Mouse (Mus musculus): ENCODE measurements around the gene Ccl21a. TPM values are rescaled to one million over a fixed set of nuclear protein-coding genes. Genes with fewer than 3 reads are reported as not detected.
"Not testable (repeated sequence)": the region's sequence is repeated elsewhere in the genome, so short reads cannot be mapped to it uniquely, and the experiment has no call there.

Ccl21a gene
- polyA plus RNA-seq (2015; fragmentation: Nextera tagmentation; extraction: Ambion mirVana) = 21.6 and 28.1 TPM in 2 replicates

DNA sequence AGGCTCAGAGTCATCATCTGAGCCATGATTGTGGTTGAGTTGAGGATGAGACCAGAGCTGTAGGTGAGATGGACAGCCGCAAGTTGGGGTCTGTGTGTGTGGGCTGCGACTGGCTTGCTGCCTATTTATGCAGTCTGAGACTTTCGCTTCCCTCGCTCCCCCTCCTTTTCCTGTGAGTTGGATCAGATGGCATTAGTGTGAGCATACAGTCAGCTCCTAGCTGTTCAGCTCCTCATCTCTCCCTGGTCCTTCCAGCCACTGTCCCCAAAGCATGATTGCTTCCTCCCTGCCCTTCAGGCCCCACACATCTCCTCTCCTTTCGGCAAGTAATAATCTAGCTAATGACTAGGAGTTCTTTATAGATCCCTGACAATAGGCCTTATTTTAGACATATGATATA lies at the start of gene Ccl21a:
TSS of gene Ccl21a (minus strand) at position 101 of the 400 bp plus-strand sequence.
- not testable (repeated sequence) for H3K4me2 ChIP-seq (replicated peaks); ATAC-seq (ENCODE audit: low FRiP score, low read depth); H3K9ac ChIP-seq; H3K36me3 ChIP-seq; H3K4me1 ChIP-seq; H3K27me3 ChIP-seq; H3K9me3 ChIP-seq; H3K27ac ChIP-seq; H3K4me3 ChIP-seq
- WGBS = no CpG with 5 or more reads among the region's 5 CpGs

DNA sequence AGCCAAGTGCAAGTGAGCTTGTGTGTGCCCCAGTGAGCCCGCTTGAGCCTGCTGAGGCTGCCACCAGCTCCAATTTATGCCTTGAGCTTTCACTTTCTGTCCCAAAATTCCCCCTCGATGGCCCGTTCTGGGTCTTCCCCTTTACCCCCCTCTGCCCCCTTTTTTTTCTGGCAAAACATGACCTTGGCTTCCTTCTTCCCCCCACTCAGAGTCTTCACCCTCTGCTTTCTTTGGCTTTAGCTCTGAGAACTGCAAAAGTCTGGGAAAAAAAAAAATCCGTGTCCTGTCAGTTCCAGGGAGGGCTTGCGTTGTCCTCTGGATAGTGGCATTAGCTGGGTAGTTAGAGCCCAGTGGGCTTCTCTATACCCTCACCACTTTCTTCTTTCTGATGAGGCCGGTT lies 17.3 kb downstream of the Ccl21a start, which contains the start of gene Ccl19:
TSS of gene Ccl19 (minus strand) at position 101 of the 400 bp plus-strand sequence.
- H3K27me3 ChIP-seq; ATAC-seq (ENCODE audit: low FRiP score, low read depth); H3K4me3 ChIP-seq; H3K27ac ChIP-seq; H3K36me3 ChIP-seq; H3K9ac ChIP-seq; H3K9me3 ChIP-seq; H3K4me2 ChIP-seq (replicated peaks); H3K4me1 ChIP-seq: not testable (repeated sequence)
- WGBS = no CpG with 5 or more reads among the region's 6 CpGs

DNA sequence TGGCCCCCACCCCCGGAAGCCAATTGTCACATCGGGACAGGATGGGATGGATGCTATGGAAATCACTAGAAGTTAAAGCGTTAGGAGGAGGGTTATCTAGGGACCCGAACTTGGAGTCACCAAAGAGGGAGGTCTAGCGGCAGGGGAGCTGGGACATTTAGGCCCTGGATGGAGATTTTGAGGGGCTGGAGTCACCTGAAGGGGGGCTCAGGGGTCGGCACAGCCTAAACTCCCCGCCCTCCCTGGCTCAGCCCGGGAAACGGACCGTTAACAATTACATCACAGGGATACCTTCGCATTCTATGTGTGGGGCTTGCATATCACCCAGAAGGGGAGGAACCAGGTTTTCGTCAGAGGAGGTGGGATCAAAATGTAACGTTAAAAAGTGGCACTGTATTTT lies 38.5 kb downstream of the Ccl21a start, which contains the start of gene 4930578G10Rik:
TSS of gene 4930578G10Rik (plus strand) at position 301 of the 400 bp plus-strand sequence.
- not testable (repeated sequence) for H3K4me2 ChIP-seq (replicated peaks); H3K27ac ChIP-seq; H3K4me3 ChIP-seq; ATAC-seq (ENCODE audit: low FRiP score, low read depth); H3K36me3 ChIP-seq; H3K27me3 ChIP-seq; H3K4me1 ChIP-seq; H3K9ac ChIP-seq; H3K9me3 ChIP-seq
- WGBS = no CpG with 5 or more reads among the region's 13 CpGs

Other genes starting within 250 kb of the Ccl21a start
- gene Fam205a2, start 245.8 kb downstream of the Ccl21a start, polyA plus RNA-seq (2015; fragmentation: Nextera tagmentation; extraction: Ambion mirVana) = not detected in 2 replicates
- not detected in 2 replicates for gene Gm10591, start 161.8 kb downstream of the Ccl21a start, polyA plus RNA-seq (2015; fragmentation: Nextera tagmentation; extraction: Ambion mirVana)
- gene Gm2564, start 144.3 kb downstream of the Ccl21a start, polyA plus RNA-seq (2015; fragmentation: Nextera tagmentation; extraction: Ambion mirVana) = 0.28 TPM in 1 of 2 replicates, not detected in the other
- not detected in 2 replicates for gene Ccl27b, start 118.7 kb downstream of the Ccl21a start, polyA plus RNA-seq (2015; fragmentation: Nextera tagmentation; extraction: Ambion mirVana)
- not detected in 2 replicates for gene Il11ra2, start 112.1 kb downstream of the Ccl21a start, polyA plus RNA-seq (2015; fragmentation: Nextera tagmentation; extraction: Ambion mirVana)
- not detected in 2 replicates for gene 4930578G10Rik, start 38.4 kb downstream of the Ccl21a start, polyA plus RNA-seq (2015; fragmentation: Nextera tagmentation; extraction: Ambion mirVana)
- not detected in 2 replicates for gene Ccl19, start 17.4 kb downstream of the Ccl21a start, polyA plus RNA-seq (2015; fragmentation: Nextera tagmentation; extraction: Ambion mirVana)
- gene Fam205a1, start 79.9 kb upstream of the Ccl21a start, polyA plus RNA-seq (2015; fragmentation: Nextera tagmentation; extraction: Ambion mirVana) = 0.05 TPM in 1 of 2 replicates, not detected in the other
- 0.06 TPM in 1 of 2 replicates, not detected in the other for gene Gm12394, start 82.8 kb upstream of the Ccl21a start, polyA plus RNA-seq (2015; fragmentation: Nextera tagmentation; extraction: Ambion mirVana)
- gene Fam205c, start 100.2 kb upstream of the Ccl21a start, polyA plus RNA-seq (2015; fragmentation: Nextera tagmentation; extraction: Ambion mirVana) = 0.31 TPM in 1 of 2 replicates, not detected in the other
- 0.79 and 0.94 TPM in 2 replicates for gene Phf24, start 142.7 kb upstream of the Ccl21a start, polyA plus RNA-seq (2015; fragmentation: Nextera tagmentation; extraction: Ambion mirVana)
- 8.9 and 9.0 TPM in 2 replicates for gene Dnajb5, start 175.8 kb upstream of the Ccl21a start, polyA plus RNA-seq (2015; fragmentation: Nextera tagmentation; extraction: Ambion mirVana)
- 0.78 and 1.1 TPM in 2 replicates for gene 1700022I11Rik, start 195.6 kb upstream of the Ccl21a start, polyA plus RNA-seq (2015; fragmentation: Nextera tagmentation; extraction: Ambion mirVana)
- gene Vcp, start 226.5 kb upstream of the Ccl21a start, polyA plus RNA-seq (2015; fragmentation: Nextera tagmentation; extraction: Ambion mirVana) = 598 and 608 TPM in 2 replicates
- gene Fancg, start 236.5 kb upstream of the Ccl21a start, polyA plus RNA-seq (2015; fragmentation: Nextera tagmentation; extraction: Ambion mirVana) = 19.5 and 20.7 TPM in 2 replicates

All from limb, embryonic 13.5 days (tissue).